Mouse (Mus musculus) heart, postnatal 14 days (tissue): ENCODE results near the gene Ppm1m. TPM values are rescaled to one million over a fixed set of nuclear protein-coding genes. Genes with fewer than 3 reads are reported as not detected.
"Not testable (repeated sequence)": the region's sequence is repeated elsewhere in the genome, so short reads cannot be mapped to it uniquely, and the experiment has no call there.

ENCODE experiments used
- DNase-seq, 2 experiments: peaks; one replicate each; pipeline ENCODE4 v3.0.0; 2021 to 2022
- intact Hi-C: fragments of 180-260 bp; cut with DNase I; formaldehyde crosslinking; loops from one replicate; pipeline ENCODE4 v1.15.1; 2025
- total RNA-seq, 2 experiments: library from RNA; stranded (reverse); gene quantifications; 2 replicates each; pipeline ENCODE4 v1.2.3; 2021

Gene Ppm1m
- total RNA-seq, 2 experiments from 2014 or later = 11.8 to 15.2 TPM

DNA sequence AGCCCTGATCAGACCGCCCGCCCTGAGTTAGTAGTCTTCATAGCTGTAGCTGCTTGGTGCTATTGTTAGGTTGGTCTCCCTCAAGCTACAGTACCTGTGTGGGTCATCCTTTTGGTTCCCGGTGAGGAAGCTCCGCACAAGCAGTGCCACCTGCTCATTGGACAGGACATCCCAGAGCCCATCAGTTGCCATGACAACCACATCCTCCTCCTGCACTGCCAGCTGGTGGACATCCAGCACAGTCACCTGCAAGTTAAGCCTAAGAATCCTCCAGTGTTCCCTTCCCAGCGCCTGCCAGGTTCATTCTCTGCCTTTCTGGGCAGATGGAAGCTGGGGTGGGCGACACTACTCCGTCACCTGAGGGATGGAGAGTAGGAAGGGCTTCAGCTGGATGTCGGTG is 3.9 kb downstream of the Ppm1m start:
- no peak for DNase-seq
- intact Hi-C loops = no loop called here

DNA sequence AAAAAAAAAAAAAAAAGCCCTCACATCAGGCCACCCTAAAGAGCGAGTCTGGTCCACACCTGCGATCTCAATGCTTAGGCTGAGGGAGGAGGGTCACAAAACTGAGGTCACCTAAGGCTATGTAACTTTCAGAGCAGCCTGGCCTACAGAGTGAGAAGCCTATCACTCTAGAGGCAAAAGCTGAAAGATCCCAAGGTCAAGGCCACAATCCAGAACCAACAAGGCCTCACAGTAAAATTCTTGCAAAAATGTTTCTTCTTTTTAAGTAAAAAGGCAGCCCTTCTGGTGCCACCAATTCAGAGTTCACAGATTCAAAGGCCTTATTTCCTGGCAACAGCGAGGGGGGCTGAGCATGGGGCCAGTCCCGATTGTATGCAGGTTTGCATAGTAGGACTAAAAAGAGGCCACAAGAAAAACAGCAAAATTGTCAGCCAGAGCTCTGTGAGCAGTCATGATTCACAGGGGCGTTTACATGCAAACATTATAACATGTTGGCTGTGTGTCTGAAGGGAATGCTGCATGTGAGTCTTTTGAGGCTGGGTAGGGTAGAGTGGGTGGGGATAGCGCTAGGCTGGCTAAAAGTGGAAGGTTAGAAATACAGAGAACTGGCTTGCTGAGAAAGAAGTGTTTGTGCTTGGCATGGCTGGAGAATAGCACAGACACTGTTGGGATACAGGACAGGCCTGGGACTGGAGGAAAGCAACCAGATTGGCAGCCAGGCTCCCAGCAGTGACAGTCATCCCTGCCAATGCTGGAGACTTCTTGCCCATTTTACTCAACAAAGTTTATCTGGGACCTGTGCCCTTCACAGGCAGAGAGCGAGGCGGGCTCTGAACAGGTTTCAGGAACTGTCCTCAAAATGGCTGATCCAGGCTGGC is 5.4 kb downstream of the Ppm1m start:
- DNase-seq = no peak
- intact Hi-C loops = no loop called here

DNA sequence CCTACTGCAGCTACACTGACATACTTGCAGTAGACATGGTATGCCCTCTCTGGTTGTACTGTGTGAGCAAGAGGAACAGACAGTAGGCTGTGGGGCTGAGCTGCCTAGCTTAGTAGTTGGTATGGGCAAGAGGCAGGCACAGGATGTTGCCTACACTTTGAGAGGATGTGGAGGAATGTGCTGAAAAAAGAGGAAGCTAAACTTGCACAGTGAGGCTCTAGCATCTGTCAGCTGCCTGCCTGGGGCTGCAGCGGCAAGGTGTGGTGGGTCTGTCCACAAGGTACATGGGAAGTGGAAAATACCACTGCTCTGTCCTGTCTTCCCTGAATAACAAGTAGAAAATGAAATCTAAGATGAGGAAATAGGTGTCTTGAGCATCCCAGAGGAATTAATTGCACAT is 6.5 kb downstream of the Ppm1m start:
- intact Hi-C loops = no loop called here
- DNase-seq = no peak

DNA sequence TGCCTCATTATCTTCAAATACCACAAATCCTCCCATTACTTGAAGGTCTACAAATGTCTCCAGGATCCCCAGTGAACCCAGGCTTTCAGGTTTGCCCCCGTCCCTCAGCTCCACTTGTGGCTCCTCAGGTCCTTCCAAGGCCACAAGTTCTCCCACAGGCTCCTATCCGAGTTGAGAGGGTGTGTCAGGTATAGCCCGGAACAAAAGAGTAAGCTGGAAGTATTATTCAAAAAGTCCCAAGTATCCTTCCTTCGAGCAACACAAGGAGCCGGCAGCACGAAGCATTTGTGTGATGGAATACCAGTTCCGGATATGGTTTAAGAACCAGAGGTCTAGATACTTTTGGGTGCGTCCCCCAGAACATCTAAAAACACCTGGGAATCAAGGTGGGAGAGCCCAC is 7.5 kb downstream of the Ppm1m start:
- DNase-seq = no peak
- intact Hi-C loops = no loop called here

DNA sequence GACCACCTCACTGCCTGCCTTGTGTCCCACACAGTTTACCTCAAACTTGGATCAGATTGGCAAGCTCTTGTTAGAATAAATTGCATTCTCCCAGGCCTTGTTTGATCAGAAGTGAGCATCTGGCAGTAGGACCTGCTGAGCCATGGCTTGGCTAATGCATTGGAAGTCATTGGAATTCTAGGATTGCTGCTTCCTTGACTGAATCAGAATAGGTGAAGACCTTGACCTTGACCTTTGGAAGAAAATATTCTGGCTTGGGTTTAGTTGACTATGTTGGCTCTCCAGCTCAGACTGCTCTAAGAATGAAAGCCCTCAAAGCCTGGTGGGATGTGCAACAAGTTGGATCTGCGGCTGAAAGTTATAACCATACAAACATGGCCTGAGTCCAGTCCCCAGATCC is 8.2 kb downstream of the Ppm1m start:
- intact Hi-C loops = no loop called here
- DNase-seq = no peak

DNA sequence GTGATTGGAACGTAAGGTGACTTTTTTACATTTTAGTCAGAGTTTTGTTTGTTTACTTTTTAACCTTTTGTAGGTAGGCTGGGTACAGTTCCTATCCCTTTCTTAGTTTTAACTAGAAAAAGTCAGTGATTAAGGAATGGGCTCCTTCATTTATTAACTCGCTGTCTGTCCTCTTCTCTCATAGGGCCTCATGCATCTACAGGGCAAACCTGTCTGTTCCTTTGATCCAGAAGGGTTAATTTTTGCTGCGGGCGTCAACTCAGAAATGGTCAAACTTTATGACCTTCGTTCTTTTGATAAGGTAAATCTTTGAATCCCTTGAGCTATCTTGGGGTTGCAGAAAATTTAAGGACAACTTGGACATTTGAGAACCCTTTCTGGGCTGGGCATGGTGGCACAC is 15.6 kb downstream of the Ppm1m start:
- intact Hi-C loops = no loop called here
- no peak for DNase-seq

DNA sequence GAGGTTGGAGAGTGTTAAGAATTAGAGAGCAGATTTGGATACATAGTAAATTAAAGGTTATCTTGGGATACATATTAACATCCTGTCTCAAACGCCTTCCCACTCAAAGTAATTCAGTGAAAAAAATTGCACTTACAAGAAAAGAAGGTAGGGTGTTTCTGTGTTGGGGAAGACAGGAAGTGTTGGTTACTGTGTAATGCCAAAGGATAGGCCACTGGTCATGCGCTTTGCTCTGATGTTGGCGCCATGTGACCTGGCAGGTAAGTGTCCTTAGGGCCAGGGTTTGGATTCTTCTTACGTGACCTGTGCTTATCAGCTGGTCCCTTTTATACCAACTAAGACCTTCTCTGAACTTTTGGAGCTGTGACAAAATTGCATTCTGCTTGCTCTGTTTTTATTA is 17.4 kb downstream of the Ppm1m start:
- intact Hi-C loops = no loop called here
- DNase-seq = no peak

DNA sequence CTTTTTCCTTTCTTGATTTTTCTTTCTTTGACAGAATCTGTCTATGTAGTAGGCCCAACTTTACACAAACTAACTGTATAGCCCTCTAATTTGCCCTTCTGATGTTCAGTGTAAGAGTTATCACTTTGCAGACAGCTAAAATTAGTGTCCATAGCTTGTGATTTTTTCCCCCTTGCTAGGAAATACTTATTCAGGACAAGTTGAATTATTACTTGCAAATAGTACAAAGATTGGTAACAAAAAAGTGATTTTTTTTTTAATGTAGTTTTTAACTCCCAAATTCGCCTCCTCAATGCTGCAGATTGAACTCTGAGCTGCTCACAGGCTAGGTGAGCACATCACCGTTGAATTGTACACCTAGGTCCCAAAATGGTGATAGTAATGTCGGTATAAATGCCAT is 19.6 kb downstream of the Ppm1m start:
- intact Hi-C loops = no loop called here
- DNase-seq = no peak

DNA sequence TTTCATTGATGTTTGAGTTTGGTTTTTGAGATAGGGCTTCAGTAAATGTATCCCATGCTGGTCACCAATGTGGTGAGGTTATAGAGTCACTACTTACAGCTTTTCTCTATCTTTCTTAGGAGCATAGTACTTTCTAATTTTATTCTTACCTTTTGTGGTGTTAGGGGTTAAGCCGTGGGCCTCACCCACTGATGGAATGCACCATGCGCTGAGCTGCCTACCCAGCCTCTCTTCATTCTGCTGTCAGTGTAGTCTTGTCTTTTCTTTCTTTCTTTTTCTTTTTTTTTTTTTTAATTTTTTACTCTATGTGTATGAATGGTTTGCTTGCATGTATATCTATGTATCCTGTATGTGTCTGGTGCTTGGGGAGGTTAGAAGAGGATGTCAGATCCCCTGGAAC is 20.1 kb downstream of the Ppm1m start:
- no peak for DNase-seq
- intact Hi-C loops = no loop called here

DNA sequence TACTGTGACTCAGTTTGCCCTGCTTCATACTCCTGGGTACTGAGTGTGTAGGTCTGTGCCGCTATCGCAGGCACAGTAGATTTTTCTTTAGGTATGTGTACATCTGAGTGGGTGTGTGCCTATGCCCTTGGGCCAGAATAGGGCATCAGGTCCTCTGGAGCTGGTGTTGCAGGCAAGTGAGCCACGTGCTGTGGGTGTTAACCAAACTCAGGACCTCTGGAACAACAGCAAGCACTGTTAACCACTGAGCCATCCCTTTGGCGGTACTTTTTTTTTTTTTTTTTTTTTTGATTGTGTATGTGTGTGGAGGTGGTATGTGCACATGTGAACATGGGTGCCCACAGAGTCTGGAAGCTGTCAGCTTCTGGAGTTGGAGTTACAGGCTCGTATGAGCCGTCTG is 21.7 kb downstream of the Ppm1m start:
- no peak for DNase-seq
- intact Hi-C loops = no loop called here

DNA sequence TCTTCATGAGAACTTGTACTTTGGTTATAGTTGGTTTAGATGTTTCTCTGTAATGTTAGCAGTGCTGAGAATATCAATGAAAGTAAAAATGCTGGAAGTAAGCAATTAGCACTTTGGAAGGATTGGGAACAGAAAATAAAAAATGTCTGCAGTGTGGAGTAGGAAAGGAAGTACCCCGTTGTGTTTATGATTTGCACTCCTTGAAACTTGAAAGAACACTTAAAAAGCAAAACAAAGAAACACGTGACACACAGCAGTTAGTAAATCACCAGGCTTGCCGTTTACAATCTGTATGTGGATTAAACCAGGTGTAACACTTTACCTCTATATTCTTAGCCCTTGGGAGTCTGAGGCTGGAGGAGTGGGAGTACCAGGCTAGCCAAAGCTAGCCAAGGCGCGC is 22.8 kb downstream of the Ppm1m start:
- no peak for DNase-seq
- intact Hi-C loops = no loop called here

DNA sequence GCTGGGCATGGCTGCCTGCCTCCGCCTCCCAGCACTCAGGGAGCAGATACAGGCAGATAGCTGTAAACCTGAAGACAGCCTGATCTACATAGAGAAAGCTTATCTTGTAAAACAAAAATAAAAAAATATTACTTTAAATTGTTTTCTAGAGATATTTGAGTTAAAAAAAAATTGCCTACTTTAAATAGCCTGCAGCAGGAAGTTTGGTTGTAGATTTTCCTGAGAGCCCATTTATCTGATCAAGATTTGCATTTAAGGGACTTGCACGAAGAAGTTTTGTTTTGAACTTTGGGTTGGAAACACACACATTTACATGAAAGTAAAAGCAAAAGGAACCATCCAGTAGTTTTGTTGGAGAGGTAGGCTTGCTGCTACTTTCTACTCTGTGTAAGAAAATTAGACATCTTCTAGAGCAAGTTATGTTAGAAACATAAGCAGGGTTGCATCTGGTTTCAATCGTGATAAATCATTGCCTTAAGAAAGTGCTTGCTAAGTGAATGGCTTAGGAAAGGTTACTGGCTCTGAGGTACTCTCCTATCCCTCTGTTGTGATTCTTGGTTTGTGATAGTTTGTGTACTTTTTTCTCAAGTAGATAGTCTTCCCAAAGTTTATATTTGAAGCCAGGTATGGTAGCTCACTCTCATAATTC is 23.9 kb downstream of the Ppm1m start:
- intact Hi-C loops = no loop called here
- DNase-seq = no peak

DNA sequence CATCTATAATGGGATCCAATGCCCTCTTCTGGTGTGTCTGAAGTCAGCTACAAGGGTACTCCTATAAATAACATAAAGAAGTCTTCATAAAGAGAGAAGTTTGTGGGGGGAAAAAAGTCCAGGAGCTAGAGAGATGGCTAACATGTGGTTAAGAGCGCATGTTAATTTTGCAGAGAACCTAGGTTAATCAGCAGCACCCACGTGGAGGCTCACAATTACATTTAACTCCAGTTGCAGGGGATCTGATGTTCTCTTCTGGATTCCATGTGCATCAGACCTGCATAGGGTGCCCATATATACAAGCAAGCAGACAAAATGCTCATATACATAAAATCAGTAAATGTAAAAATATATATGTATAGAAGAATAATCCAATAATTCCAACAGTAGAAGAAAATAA is 26.2 kb downstream of the Ppm1m start:
- no peak for DNase-seq
- intact Hi-C loops = no loop called here

DNA sequence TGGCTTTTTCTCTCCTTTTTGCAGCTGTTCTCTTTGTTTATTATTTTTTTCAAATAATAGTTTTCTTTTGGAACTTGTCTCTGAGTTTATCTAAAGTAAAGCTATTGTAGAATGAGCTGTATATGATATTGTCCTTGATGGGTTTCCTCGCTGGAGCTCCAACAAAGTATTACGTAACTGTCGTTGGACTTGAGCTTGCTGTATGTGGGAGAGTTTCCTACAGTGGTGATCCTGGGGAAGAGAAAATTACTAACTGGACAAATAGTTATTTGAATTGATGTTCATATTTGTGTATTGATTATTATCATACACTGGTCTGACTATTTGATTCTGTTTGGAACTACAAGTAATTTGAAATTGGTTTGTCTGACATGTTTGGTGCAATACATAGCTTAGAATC is 27.0 kb downstream of the Ppm1m start:
- intact Hi-C loops = no loop called here
- DNase-seq = no peak

DNA sequence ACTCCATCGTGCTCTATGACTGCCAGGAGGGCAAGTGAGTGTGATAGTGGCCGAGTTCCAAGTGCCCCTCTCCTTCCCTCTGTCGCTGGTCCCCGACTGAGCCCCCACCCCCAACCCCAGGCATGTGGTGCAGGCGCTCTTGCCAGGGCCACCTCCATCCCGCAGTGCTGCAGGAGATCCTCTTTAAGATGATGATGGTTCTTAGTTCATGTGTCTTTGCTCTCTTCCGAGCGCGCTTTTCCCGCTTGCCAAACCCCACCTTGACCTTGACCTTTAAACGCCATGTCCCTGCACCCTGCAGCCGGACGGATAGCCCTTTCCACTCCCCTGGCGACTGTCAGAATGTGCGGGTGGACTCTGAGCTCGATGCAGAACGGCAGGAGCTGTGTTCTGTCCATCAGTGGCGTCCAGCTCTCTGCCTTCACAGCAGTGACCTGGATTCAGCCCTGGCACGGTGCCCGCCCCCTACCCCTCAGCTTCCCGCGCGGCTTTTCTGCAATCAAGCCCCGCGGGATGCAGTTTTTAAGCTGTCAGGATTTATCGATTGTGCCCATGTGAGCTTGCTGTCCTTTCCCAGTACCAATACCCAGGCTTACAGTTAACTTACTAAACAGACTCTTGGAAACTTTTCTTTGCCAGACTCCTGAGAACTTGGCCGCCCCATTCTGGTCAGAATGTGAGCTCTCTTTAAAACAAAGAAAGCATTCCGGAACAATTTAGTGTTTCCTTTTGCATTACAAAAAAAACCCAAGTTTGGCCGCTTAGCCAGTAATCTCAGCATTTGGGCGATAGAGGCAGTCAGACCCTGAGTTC is 28.0 kb downstream of the Ppm1m start:
- intact Hi-C loops = loop anchor here (2.0 kb wide), 1 partner anchor 41 kb away; no protein-coding TSS in a partner anchor
- DNase-seq = peak; percentile 77 to 79

DNA sequence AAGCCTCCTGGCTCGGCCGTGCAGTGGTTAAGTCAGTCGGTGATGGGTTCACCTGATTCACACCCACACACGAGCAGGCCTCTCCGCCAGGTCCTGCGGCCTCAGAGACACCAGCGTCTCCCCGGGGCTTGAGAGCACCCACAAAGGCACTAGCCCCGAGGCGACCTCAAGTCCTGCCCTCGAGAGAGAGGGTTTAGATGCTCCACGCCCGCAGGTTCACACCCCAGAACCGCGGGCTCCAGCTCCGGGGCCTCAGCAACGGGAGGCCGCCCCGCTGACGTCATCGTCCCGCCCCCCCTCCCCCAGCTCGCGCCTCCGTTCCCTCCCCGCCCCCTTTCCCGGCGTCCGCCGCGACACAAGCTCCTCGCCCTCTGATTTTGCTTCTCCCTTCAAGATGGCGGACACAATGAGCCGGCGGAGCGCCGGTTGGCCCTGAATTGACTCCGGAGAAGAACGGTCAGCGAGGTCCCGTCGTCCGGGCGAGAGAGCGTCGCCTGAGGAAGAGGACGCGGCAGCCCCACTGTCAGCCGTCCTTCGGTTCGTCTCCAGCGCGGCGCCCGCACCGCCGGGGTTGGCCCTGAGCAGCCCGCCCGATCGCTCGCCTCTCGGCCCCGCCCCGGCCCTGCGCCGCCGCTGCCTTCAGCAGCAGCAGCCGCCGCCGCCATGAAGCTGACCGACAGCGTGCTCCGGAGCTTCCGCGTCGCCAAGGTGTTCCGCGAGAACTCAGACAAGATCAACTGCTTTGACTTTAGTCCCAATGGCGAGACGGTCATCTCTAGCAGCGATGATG is 28.8 kb downstream of the Ppm1m start, which contains the start of gene Wdr82:
TSS of gene Wdr82 (plus strand) at position 373 of the 790 bp plus-strand sequence.
- DNase-seq = peak; percentile 90 to 91
- intact Hi-C loops = loop anchor here (2.0 kb wide), 1 partner anchor 42 kb away; no protein-coding TSS in a partner anchor

DNA sequence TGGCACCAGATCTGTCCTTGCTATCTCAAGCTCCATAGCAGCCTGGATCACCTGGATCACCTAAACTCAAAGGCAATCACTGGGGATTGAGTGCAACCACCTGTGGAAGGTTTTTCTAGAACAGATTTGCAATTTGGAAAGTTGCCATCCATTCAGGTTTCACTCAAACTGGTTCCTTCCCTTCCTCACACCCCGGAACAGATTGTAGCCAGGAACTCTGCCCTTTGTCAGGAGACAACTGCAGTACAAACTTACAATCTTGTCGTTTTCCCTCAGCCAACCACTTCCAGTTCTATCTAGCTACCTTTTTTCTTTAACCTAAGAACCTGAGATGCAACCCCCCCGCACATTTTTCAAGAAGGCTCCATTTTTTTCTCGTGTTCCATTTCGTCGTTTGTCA is 29.6 kb downstream of the Ppm1m start:
- intact Hi-C loops = loop anchor here (2.0 kb wide), 1 partner anchor 43 kb away; no protein-coding TSS in a partner anchor
- DNase-seq = no peak

DNA sequence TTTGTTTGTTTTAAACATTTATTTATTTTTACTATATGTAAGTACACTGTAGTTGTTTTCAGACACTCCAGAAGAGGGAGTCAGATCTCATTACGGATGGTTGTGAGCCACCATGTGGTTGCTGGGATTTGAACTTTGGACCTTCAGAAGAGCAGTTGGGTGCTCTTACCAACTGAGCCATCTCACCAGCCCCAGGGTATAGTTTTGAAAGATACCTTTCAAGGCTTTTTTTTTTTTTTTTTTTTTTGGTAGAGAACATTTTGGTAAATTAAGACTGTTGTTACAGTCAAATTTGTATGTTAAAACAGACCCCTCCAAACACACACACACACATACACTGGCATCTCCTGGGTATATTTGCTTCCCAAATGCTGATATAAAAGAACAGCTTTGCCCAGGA is 30.5 kb downstream of the Ppm1m start:
- DNase-seq, intact Hi-C loops: not testable (repeated sequence)

DNA sequence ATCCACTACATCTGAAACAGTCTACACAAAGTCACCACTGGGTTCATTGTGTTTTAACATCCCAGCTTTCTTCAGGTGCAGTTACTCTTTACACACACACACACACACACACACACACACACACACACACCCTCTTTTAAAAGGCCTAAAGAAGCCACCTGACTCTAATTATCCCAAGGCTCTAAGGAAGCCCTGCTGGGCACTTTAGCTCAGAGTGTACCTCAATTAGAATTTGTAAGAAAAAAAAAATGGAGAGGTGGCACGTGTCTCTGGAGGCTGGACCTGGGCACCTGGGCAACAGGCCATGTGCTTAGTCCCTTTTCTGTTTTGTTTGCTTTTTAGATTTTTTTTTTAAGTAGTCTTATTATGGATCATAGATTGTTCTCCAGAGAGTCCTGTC is 31.8 kb downstream of the Ppm1m start:
- DNase-seq = no peak
- intact Hi-C loops = no loop called here

DNA sequence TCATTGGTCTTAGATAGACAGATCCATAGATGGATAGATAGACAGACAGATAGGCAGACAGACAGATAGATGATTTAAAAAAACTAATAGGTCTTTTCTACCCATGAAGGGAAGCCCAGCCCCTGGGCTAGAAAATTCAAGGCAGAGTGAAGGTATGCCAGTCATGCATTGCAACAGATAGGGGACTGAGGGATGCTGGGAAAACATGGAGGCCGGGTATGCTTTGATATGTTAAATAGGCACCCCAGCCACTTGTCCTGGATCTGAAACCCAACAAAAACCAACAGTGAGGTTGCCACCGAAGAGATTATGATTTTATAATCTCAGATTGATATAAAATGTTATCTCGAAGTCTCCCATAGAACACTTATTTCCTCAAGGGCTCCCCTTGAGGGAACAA is 32.3 kb downstream of the Ppm1m start:
- intact Hi-C loops = no loop called here
- DNase-seq = no peak
